Mouse (Mus musculus) C2C12 (cell line): ENCODE data around the gene Nod1.

ENCODE experiments used
- CTCF ChIP-seq: IDR thresholded peaks from one replicate; pipeline ENCODE4 v1.5.1; 2011; ENCODE audit not compliant: control insufficient read depth, insufficient read depth, insufficient read length
- MAX ChIP-seq: IDR thresholded peaks from one replicate; pipeline ENCODE4 v1.6.1; 2011; ENCODE audit warnings: mild to moderate bottlenecking, control low read depth
- MYOD1 ChIP-seq: IDR thresholded peaks from one replicate; pipeline ENCODE4 v1.6.1; 2011; ENCODE audit warnings: low read depth; ENCODE audit not compliant: control insufficient read depth, insufficient read length
- MYOG ChIP-seq: IDR thresholded peaks from one replicate; pipeline ENCODE4 v1.6.1; 2011; ENCODE audit not compliant: control insufficient read depth, insufficient read length; ENCODE audit errors: extremely low read depth
- USF1 ChIP-seq: IDR thresholded peaks from one replicate; pipeline ENCODE4 v1.6.1; 2011; ENCODE audit warnings: low read depth, mild to moderate bottlenecking, control low read depth, moderate library complexity

DNA sequence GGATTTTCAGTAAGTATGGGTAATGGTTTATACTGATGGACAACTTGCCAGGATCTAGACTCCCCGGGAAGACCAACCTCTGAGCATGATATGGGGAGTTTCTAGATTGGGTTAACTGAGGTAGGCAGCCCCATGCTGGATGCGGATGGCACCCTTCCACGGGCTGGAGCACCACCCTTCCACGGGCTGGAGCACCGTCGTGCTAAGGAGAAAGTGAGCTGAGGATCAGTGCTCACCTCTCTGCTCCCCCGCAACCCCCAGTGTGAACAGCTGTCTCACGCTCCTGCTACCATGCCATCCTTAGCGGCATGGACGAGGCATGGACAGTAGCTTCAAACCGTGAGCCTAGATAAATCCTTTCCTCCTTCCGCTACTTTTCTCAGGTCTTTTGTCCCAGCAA, 39.9 kb downstream of the Nod1 start:
- TF ChIP-seq CTCF (no peak), USF1 (no peak), MAX (no peak), MYOD1 (no peak), MYOG (no peak)
